Mouse (Mus musculus): Measurements from ENCODE around the gene Vmn1r58. TPM values are rescaled to one million over a fixed set of nuclear protein-coding genes. Genes with fewer than 3 reads are reported as not detected.
"Not testable (repeated sequence)": the region's sequence is repeated elsewhere in the genome, so short reads cannot be mapped to it uniquely, and the experiment has no call there.

The Vmn1r58 gene
- polyA plus RNA-seq (2015; fragmentation: Nextera tagmentation; extraction: Ambion mirVana), result not detected in 2 replicates

- H3K9ac ChIP-seq; H3K4me2 ChIP-seq; H3K4me1 ChIP-seq (replicated peaks); H3K27ac ChIP-seq; H3K36me3 ChIP-seq; H3K27me3 ChIP-seq; ATAC-seq (ENCODE audit: low FRiP score); H3K4me3 ChIP-seq: not testable (repeated sequence)
- H3K9me3 ChIP-seq, result peaks cover 11% of the 10 kb centered on the region; the same call in 1 of the 2 replicates
These were observed at the start of gene Vmn1r58 for GRCm38 (mm10) chr7:5413296-5413695. Gene Vmn1r58, minus strand, starts transcription at chr7:5413396.

GRCm38 (mm10) chr7:5456674-5457073, 43.5 kb upstream of the Vmn1r58 start, which contains the start of gene Vmn1r59:
Gene Vmn1r59, minus strand, starts transcription at chr7:5456774.
- Histone ChIP-seq H3K9me3 (peaks cover 31% of the 10 kb centered on the region), H3K9ac (no peak within 1 kb of the TSS), H3K36me3 (no peaks in the 10 kb centered on the region), H3K27me3 (no peaks in the 10 kb centered on the region), H3K4me2 (no peak within 1 kb of the TSS), H3K4me1 (replicated peaks) (no peaks in the 10 kb centered on the region), H3K27ac (no peak within 1 kb of the TSS), H3K4me3 (no peak within 1 kb of the TSS)
- ATAC-seq (ENCODE audit: low FRiP score), result no peak

- not testable (repeated sequence) for H3K36me3 ChIP-seq; H3K4me1 ChIP-seq (replicated peaks); H3K4me3 ChIP-seq; ATAC-seq (ENCODE audit: low FRiP score); H3K9ac ChIP-seq; H3K27ac ChIP-seq; H3K4me2 ChIP-seq; H3K27me3 ChIP-seq
- H3K9me3 ChIP-seq, result peaks cover 27% of the 10 kb centered on the region
- 83% methylated on average over 3 of the region's 3 CpGs for whole genome bisulfite sequencing
These were observed 40.8 kb upstream of the Vmn1r58 start for GRCm38 (mm10) chr7:5454011-5454410.

- H3K4me2 ChIP-seq, result no peak overlapping the region
These were observed 35.4 kb upstream of the Vmn1r58 start for GRCm38 (mm10) chr7:5448627-5449026.

GRCm38 (mm10) chr7:5406201-5406600, 7.0 kb downstream of the Vmn1r58 start:
- H3K27ac ChIP-seq, result no peak overlapping the region
- H3K4me2 ChIP-seq, result no peak overlapping the region
- no peak overlapping the region for H3K4me3 ChIP-seq
- no peak for ATAC-seq (ENCODE audit: low FRiP score)
- no peaks in the 10 kb centered on the region for H3K36me3 ChIP-seq
- no peaks in the 10 kb centered on the region for H3K27me3 ChIP-seq
- 43% methylated on average over 2 of the region's 2 CpGs for WGBS
- H3K9ac ChIP-seq, result no peak overlapping the region
- peaks cover 35% of the 10 kb centered on the region for H3K9me3 ChIP-seq
- H3K4me1 ChIP-seq (replicated peaks), result no peaks in the 10 kb centered on the region

More at GRCm38 (mm10) chr7:5448627-5449026, 35.4 kb upstream of the Vmn1r58 start:
- Histone ChIP-seq H3K27ac (no peak overlapping the region), H3K4me1 (replicated peaks) (no peaks in the 10 kb centered on the region), H3K36me3 (no peaks in the 10 kb centered on the region), H3K9me3 (peaks cover 20% of the 10 kb centered on the region), H3K4me3 (no peak overlapping the region), H3K27me3 (no peaks in the 10 kb centered on the region), H3K9ac (no peak overlapping the region)
- no peak for ATAC-seq (ENCODE audit: low FRiP score)

GRCm38 (mm10) chr7:5366724-5367123, 46.5 kb downstream of the Vmn1r58 start:
- Histone ChIP-seq H3K9me3 (peaks cover 38% of the 10 kb centered on the region), H3K36me3 (no peaks in the 10 kb centered on the region), H3K9ac (no peak overlapping the region), H3K27ac (no peak overlapping the region), H3K4me1 (replicated peaks) (no peaks in the 10 kb centered on the region), H3K27me3 (no peaks in the 10 kb centered on the region), H3K4me2 (no peak overlapping the region), H3K4me3 (no peak overlapping the region)
- WGBS, result 87% methylated on average over 2 of the region's 2 CpGs
- no peak for ATAC-seq (ENCODE audit: low FRiP score)

- H3K9ac ChIP-seq, result no peak overlapping the region
- ATAC-seq (ENCODE audit: low FRiP score), result no peak
- H3K36me3 ChIP-seq, result no peaks in the 10 kb centered on the region
- H3K4me1 ChIP-seq (replicated peaks), result no peaks in the 10 kb centered on the region
- H3K9me3 ChIP-seq, result peaks cover 61% of the 10 kb centered on the region
- 91% methylated on average over 5 of the region's 5 CpGs for WGBS
- no peak overlapping the region for H3K4me3 ChIP-seq
- no peak overlapping the region for H3K4me2 ChIP-seq
- H3K27me3 ChIP-seq, result no peaks in the 10 kb centered on the region
- H3K27ac ChIP-seq, result no peak overlapping the region
These were observed 49.6 kb downstream of the Vmn1r58 start for GRCm38 (mm10) chr7:5363599-5363998.

Other genes with a start within 250 kb of the Vmn1r58 start
- gene Vmn1r56, start 216.6 kb downstream of the Vmn1r58 start, polyA plus RNA-seq (2015; fragmentation: Nextera tagmentation; extraction: Ambion mirVana), result not detected in 2 replicates
- not detected in 2 replicates for gene Vmn1r57, start 194.9 kb downstream of the Vmn1r58 start, polyA plus RNA-seq (2015; fragmentation: Nextera tagmentation; extraction: Ambion mirVana)
- not detected in 2 replicates for gene Gm5065, start 62.9 kb downstream of the Vmn1r58 start, polyA plus RNA-seq (2015; fragmentation: Nextera tagmentation; extraction: Ambion mirVana)
- not detected in 2 replicates for gene Nlrp2, start 62.4 kb downstream of the Vmn1r58 start, polyA plus RNA-seq (2015; fragmentation: Nextera tagmentation; extraction: Ambion mirVana)
- not detected in 2 replicates for gene Vmn1r59, start 43.4 kb upstream of the Vmn1r58 start, polyA plus RNA-seq (2015; fragmentation: Nextera tagmentation; extraction: Ambion mirVana)
- not detected in 2 replicates for gene Vmn2r28, start 80.6 kb upstream of the Vmn1r58 start, polyA plus RNA-seq (2015; fragmentation: Nextera tagmentation; extraction: Ambion mirVana)
- not detected in 2 replicates for gene Vmn1r60, start 133.9 kb upstream of the Vmn1r58 start, polyA plus RNA-seq (2015; fragmentation: Nextera tagmentation; extraction: Ambion mirVana)
- gene Vmn1r61, start 199.9 kb upstream of the Vmn1r58 start, polyA plus RNA-seq (2015; fragmentation: Nextera tagmentation; extraction: Ambion mirVana), result not detected in 2 replicates